Comparison of ENCODE assay signal across 22 mouse cellular contexts in genomic region chr3:91755565-91755964, GRCm38 (mm10).
DNase-seq lines count a peak whose midpoint lies in the region; ATAC-seq lines count a peak whose summit lies in the region.
"Had no signal": no experiment of that assay in that cellular context is flagged by ENCODE, and none has a peak within 500 bp of the region (broad histone marks: within the 10 kb centered on the region; RNA-seq: fewer than 3 reads in every experiment).

No protein-coding gene starts in this region.

- H3K4me3 ChIP-seq in forebrain, embryonic 11.5 days (ENCODE audit: low read depth, low read length) = no peak overlapping the region
- H3K4me3 ChIP-seq in forebrain, embryonic 10.5 days = no peak overlapping the region
- no peak overlapping the region for H3K4me3 ChIP-seq in heart, embryonic 10.5 days
- no peak overlapping the region for H3K4me3 ChIP-seq in heart, embryonic 11.5 days (ENCODE audit: low read depth, low read length)

- intact Hi-C loops in heart, postnatal 14 days (cut with DNase I) = no loop called here
- intact Hi-C loops in heart, postnatal 25 days (cut with DNase I) = no loop called here

- H3K9ac ChIP-seq in forebrain, embryonic 11.5 days (ENCODE audit: low read length) = no peak overlapping the region
- no peak overlapping the region for H3K9ac ChIP-seq in heart, embryonic 11.5 days (ENCODE audit: low read depth, low read length)

- H3K4me1 ChIP-seq in forebrain, embryonic 11.5 days (replicated peaks; ENCODE audit: control insufficient read depth, insufficient read depth, low read length) = no peaks in the 10 kb centered on the region
- H3K4me1 ChIP-seq in forebrain, embryonic 10.5 days = no peaks in the 10 kb centered on the region
- H3K4me1 ChIP-seq in heart, embryonic 10.5 days = no peaks in the 10 kb centered on the region
- no peaks in the 10 kb centered on the region for H3K4me1 ChIP-seq in heart, embryonic 11.5 days (ENCODE audit: control insufficient read depth, insufficient read depth, low read length)

- H3K4me2 ChIP-seq in forebrain, embryonic 11.5 days (ENCODE audit: low read depth, low read length, severe bottlenecking) = no peak overlapping the region
- no peak overlapping the region for H3K4me2 ChIP-seq in heart, embryonic 11.5 days

- peak; percentile 45 for DNase-seq in forebrain, embryonic 11.5 days (ENCODE audit: low spot score)
- DNase-seq in forebrain, embryonic 10.5 days (ENCODE audit: extremely low spot score, low spot score) = no peak
- peak; percentile 59 for DNase-seq in heart, adult 11 months
- no peak for DNase-seq in heart, postnatal 14 days
- peak; percentile 70 for DNase-seq in heart, embryonic 10.5 days (ENCODE audit: low spot score)
- no peak for DNase-seq in heart, postnatal 25 days (ENCODE audit: low spot score)
- DNase-seq in heart, postnatal 4 days = peak; percentile 4
- DNase-seq: adrenal gland, adult 2 months; adrenal gland, adult 8-10 months; adrenal gland, postnatal 10 days; adrenal gland, postnatal 14 days; adrenal gland, postnatal 25 days; adrenal gland, postnatal 36 days; B cell, adult 2 months; cerebellum, adult 11 months; cerebellum, adult 11-12 months had no signal

- no peaks in the 10 kb centered on the region for H3K36me3 ChIP-seq in forebrain, embryonic 11.5 days (ENCODE audit: control insufficient read depth, insufficient read depth, low read length)
- H3K36me3 ChIP-seq in forebrain, embryonic 10.5 days (replicated peaks) = no peaks in the 10 kb centered on the region
- H3K36me3 ChIP-seq in heart, embryonic 10.5 days = no peaks in the 10 kb centered on the region
- no peaks in the 10 kb centered on the region for H3K36me3 ChIP-seq in heart, embryonic 11.5 days (ENCODE audit: control insufficient read depth, insufficient read depth, low read length)
- H3K36me3 ChIP-seq: G1E had no signal

- no peak overlapping the region for H3K27ac ChIP-seq in forebrain, embryonic 11.5 days (ENCODE audit: low read depth, low read length)
- H3K27ac ChIP-seq in forebrain, embryonic 10.5 days = no peak overlapping the region
- H3K27ac ChIP-seq in heart, embryonic 10.5 days = no peak overlapping the region
- no peak overlapping the region for H3K27ac ChIP-seq in heart, embryonic 11.5 days (ENCODE audit: low read depth, low read length)

- ATAC-seq in forebrain, embryonic 11.5 days (replicated peaks; ENCODE audit: low FRiP score) = no peak
- no peak for ATAC-seq in heart, embryonic 11.5 days (replicated peaks; ENCODE audit: insufficient number of reproducible peaks, low FRiP score, low TSS enrichment)
- ATAC-seq: activated CD4-positive, CD25-positive, alpha-beta regulatory T cell, adult 4 months; CD4-positive, CD25-positive, alpha-beta regulatory T cell, adult 4 months; Patski had no signal

- 96% methylated on average over 8 of the region's 8 CpGs for WGBS in forebrain, embryonic 11.5 days
- WGBS in forebrain, embryonic 10.5 days = 83% methylated on average over 8 of the region's 8 CpGs
- 85% methylated on average over 8 of the region's 8 CpGs for WGBS in heart, embryonic 10.5 days
- WGBS in heart, embryonic 11.5 days (ENCODE audit: insufficient replicate concordance) = 87% methylated on average over 8 of the region's 8 CpGs

- H3K9me3 ChIP-seq in forebrain, embryonic 11.5 days (ENCODE audit: control insufficient read depth, low read length) = no peaks in the 10 kb centered on the region; the same call in 1 of the 2 replicates
- peaks cover 23% of the 10 kb centered on the region for H3K9me3 ChIP-seq in forebrain, embryonic 10.5 days
- H3K9me3 ChIP-seq in heart, embryonic 10.5 days = peaks cover 6% of the 10 kb centered on the region; the same call in 1 of the 2 replicates
- H3K9me3 ChIP-seq in heart, embryonic 11.5 days (replicated peaks; ENCODE audit: control insufficient read depth, low read length) = 0 out of 2 replicates have a peak, but pooled peaks cover 3% of the 10 kb centered on the region

- H3K27me3 ChIP-seq in forebrain, embryonic 11.5 days (ENCODE audit: control insufficient read depth, insufficient read depth, low read length) = no peaks in the 10 kb centered on the region
- H3K27me3 ChIP-seq in forebrain, embryonic 10.5 days (ENCODE audit: poor library complexity, severe bottlenecking) = no peaks in the 10 kb centered on the region
- no peaks in the 10 kb centered on the region for H3K27me3 ChIP-seq in heart, embryonic 10.5 days (ENCODE audit: insufficient read depth, poor library complexity, severe bottlenecking)
- no peaks in the 10 kb centered on the region for H3K27me3 ChIP-seq in heart, embryonic 11.5 days (ENCODE audit: control insufficient read depth, insufficient read depth, low read length)
- H3K27me3 ChIP-seq: CH12.LX, Patski had no signal

Comparison
In these comparisons a context has a peak if more than half of its experiments do, and no peak if none do; other contexts are left out.
1. DNase-seq: peak in forebrain, embryonic 11.5 days (single experiment), heart, adult 11 months (single experiment), heart, embryonic 10.5 days (single experiment) and heart, postnatal 4 days (single experiment); none in forebrain, embryonic 10.5 days (single experiment), heart, postnatal 14 days (0 of 2) and heart, postnatal 25 days (single experiment).